Mouse (Mus musculus) E14TG2a.4 (cell line): ENCODE measurements at regions not wholly inside any gene's neighbourhood (a gene's known extent, or its start where the extent isn't known, plus 50 kb on each side); places are given as distances from the start of the nearest gene placed in this dataset.

Experiments used
- CTCF ChIP-seq: conservative IDR thresholded peaks from 2 replicates; pipeline ENCODE4 v1.5.1; 2014; ENCODE audit warnings: low read length
- POU5F1 ChIP-seq: IDR thresholded peaks from 2 replicates; pipeline ENCODE4 v1.6.1; 2014; ENCODE audit warnings: low read length, borderline replicate concordance

DNA sequence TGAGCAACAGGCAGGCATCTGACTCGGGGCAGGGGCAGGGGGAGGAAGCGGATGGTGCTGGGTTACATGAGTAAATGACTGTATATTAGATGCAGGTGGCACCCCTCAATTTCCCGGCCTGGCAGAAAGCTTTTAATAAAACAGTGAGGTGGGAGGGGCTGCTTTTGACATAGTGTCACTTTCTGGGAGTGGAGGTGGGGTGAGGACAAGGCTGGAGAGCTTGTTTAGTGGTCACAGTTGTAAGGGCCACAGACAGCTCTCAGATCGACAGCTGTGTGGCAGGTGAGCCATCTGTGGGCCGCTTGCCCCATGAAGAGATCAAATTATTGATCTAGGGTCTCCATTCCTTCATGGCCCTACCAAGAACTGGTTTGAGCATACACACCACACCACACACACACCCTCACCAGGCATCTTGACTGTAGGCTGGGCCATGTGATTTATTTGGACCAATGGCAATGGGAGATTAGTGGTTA is 431.9 kb downstream of the Ccdc171 start:
- no peak for TF ChIP-seq CTCF
- TF ChIP-seq POU5F1 = no peak
